Mouse (Mus musculus): ENCODE results near the gene Hpse. TPM values are rescaled to one million over a fixed set of nuclear protein-coding genes. Genes with fewer than 3 reads are reported as not detected.

The Hpse gene
- polyA plus RNA-seq (2012; rRNA removed) (1.2 and 1.4 TPM in 2 replicates), polyA plus RNA-seq (2014; fragmentation: Nextera tagmentation; extraction: Ambion mirVana) (1.5 and 1.9 TPM in 2 replicates)

GRCm38 (mm10) chr5:100719235-100720088 lies at the start of gene Hpse:
TSS of gene Hpse (minus strand) at chr5:100719716.
- Histone ChIP-seq H3K27ac (no peak within 1 kb of the TSS), H3K27me3 (ENCODE audit: control insufficient read depth, insufficient read depth, low read length) (peaks cover 7% of the 10 kb centered on the region), H3K4me2 (ENCODE audit: low read depth) (peak within 1 kb of the TSS; percentile 54), H3K9ac (replicated peaks) (no peak within 1 kb of the TSS), H3K4me3 (ENCODE audit: insufficient read depth in 1 of 2, low read depth in 2 of 2, low read length in 2 of 2) (peak within 1 kb of the TSS; percentile 31 to 43), H3K9me3 (ENCODE audit: control insufficient read depth, low read length) (no peaks in the 10 kb centered on the region), H3K36me3 (replicated peaks; ENCODE audit: control insufficient read depth, insufficient read depth, low read depth) (no peaks in the 10 kb centered on the region), H3K4me1 (replicated peaks; ENCODE audit: control insufficient read depth in 2 of 2, insufficient read depth in 2 of 2, low read length in 1 of 2) (no peaks in the 10 kb centered on the region)
- 0 out of 2 replicates have a peak, but pooled peaks have one; percentile 31 for ATAC-seq (ENCODE audit: insufficient read depth)
- TF ChIP-seq EP300 (IDR thresholded peaks at IDR 0.05; ENCODE audit: low read depth), result no peak
- 2% methylated on average over 52 of the region's 56 CpGs for WGBS (ENCODE audit: insufficient replicate concordance)
- no peak for DNase-seq (ENCODE audit: low read depth in 3 of 3, low spot score in 3 of 3)

- H3K4me2 ChIP-seq (ENCODE audit: low read depth), result no peak overlapping the region
- DNase-seq (ENCODE audit: low read depth in 3 of 3, low spot score in 3 of 3) (no peak), ATAC-seq (ENCODE audit: insufficient read depth) (no peak)
- H3K36me3 ChIP-seq (replicated peaks; ENCODE audit: control insufficient read depth, insufficient read depth, low read depth), result peaks cover 58% of the 10 kb centered on the region
- no peaks in the 10 kb centered on the region for H3K27me3 ChIP-seq (ENCODE audit: control insufficient read depth, insufficient read depth, low read length)
- WGBS (ENCODE audit: insufficient replicate concordance), result 91% methylated on average over 7 of the region's 7 CpGs
- TF ChIP-seq EP300 (IDR thresholded peaks at IDR 0.05; ENCODE audit: low read depth) (no peak), CTCF (IDR thresholded peaks at IDR 0.05; ENCODE audit: low read depth) (no peak)
- H3K4me1 ChIP-seq (replicated peaks; ENCODE audit: control insufficient read depth in 2 of 2, insufficient read depth in 2 of 2, low read length in 1 of 2), result no peaks in the 10 kb centered on the region
- no peak overlapping the region for H3K4me3 ChIP-seq (ENCODE audit: insufficient read depth in 1 of 2, low read depth in 2 of 2, low read length in 2 of 2)
- no peak overlapping the region for H3K9ac ChIP-seq (replicated peaks)
- no peaks in the 10 kb centered on the region for H3K9me3 ChIP-seq (ENCODE audit: control insufficient read depth, low read length)
- no peak overlapping the region for H3K27ac ChIP-seq
Measured at GRCm38 (mm10) chr5:100766026-100766425, 46.5 kb upstream of the Hpse start.

DNA sequence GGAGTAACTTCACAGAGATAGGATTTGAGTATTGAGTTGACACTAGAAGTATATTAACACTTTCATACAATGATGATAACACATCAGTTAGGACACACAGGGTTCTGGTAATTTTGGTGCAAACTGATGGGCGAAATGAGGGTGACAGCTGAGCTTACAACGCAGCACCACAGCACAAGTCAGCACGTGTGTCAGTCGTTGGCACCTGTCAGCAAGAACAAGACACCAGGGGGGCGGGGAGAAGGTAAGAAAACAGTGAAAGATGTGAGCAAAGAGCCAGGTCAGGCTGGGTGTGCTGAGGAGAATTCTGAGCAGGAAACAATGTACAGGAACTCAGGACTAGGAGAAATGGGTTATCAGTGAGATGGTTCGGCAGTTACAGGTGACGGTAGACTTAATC lies 42.2 kb upstream of the Hpse start:
- no peak for TF ChIP-seq CTCF (IDR thresholded peaks at IDR 0.05; ENCODE audit: low read depth)
- no peak for TF ChIP-seq EP300 (IDR thresholded peaks at IDR 0.05; ENCODE audit: low read depth)
- no peak for DNase-seq (ENCODE audit: low read depth in 3 of 3, low spot score in 3 of 3)
- H3K4me2 ChIP-seq (ENCODE audit: low read depth), result no peak overlapping the region
- no peak overlapping the region for H3K9ac ChIP-seq (replicated peaks)
- H3K36me3 ChIP-seq (replicated peaks; ENCODE audit: control insufficient read depth, insufficient read depth, low read depth), result peaks cover 24% of the 10 kb centered on the region
- ATAC-seq (ENCODE audit: insufficient read depth), result no peak
- 84% methylated on average over 7 of the region's 7 CpGs for WGBS (ENCODE audit: insufficient replicate concordance)
- no peaks in the 10 kb centered on the region for H3K4me1 ChIP-seq (replicated peaks; ENCODE audit: control insufficient read depth in 2 of 2, insufficient read depth in 2 of 2, low read length in 1 of 2)
- H3K27ac ChIP-seq, result no peak overlapping the region
- no peaks in the 10 kb centered on the region for H3K27me3 ChIP-seq (ENCODE audit: control insufficient read depth, insufficient read depth, low read length)
- H3K9me3 ChIP-seq (ENCODE audit: control insufficient read depth, low read length), result no peaks in the 10 kb centered on the region
- H3K4me3 ChIP-seq (ENCODE audit: insufficient read depth in 1 of 2, low read depth in 2 of 2, low read length in 2 of 2), result no peak overlapping the region

- Histone ChIP-seq H3K4me2 (ENCODE audit: low read depth) (no peak overlapping the region), H3K27ac (no peak overlapping the region), H3K9me3 (ENCODE audit: control insufficient read depth, low read length) (no peaks in the 10 kb centered on the region), H3K4me1 (replicated peaks; ENCODE audit: control insufficient read depth in 2 of 2, insufficient read depth in 2 of 2, low read length in 1 of 2) (no peaks in the 10 kb centered on the region), H3K9ac (replicated peaks) (no peak overlapping the region), H3K27me3 (ENCODE audit: control insufficient read depth, insufficient read depth, low read length) (no peaks in the 10 kb centered on the region), H3K4me3 (ENCODE audit: insufficient read depth in 1 of 2, low read depth in 2 of 2, low read length in 2 of 2) (no peak overlapping the region), H3K36me3 (replicated peaks; ENCODE audit: control insufficient read depth, insufficient read depth, low read depth) (peaks cover 19% of the 10 kb centered on the region)
- no peak for TF ChIP-seq CTCF (IDR thresholded peaks at IDR 0.05; ENCODE audit: low read depth)
- no peak for TF ChIP-seq EP300 (IDR thresholded peaks at IDR 0.05; ENCODE audit: low read depth)
- ATAC-seq (ENCODE audit: insufficient read depth), result no peak
- 79% methylated on average over 10 of the region's 10 CpGs for WGBS (ENCODE audit: insufficient replicate concordance)
- DNase-seq (ENCODE audit: low read depth in 3 of 3, low spot score in 3 of 3), result no peak
Measured at GRCm38 (mm10) chr5:100760049-100760663, 40.6 kb upstream of the Hpse start.

GRCm38 (mm10) chr5:100758121-100758520 lies 38.6 kb upstream of the Hpse start:
- no peaks in the 10 kb centered on the region for H3K27me3 ChIP-seq (ENCODE audit: control insufficient read depth, insufficient read depth, low read length)
- DNase-seq (ENCODE audit: low read depth in 3 of 3, low spot score in 3 of 3) (no peak), ATAC-seq (ENCODE audit: insufficient read depth) (no peak)
- no peak overlapping the region for H3K4me3 ChIP-seq (ENCODE audit: insufficient read depth in 1 of 2, low read depth in 2 of 2, low read length in 2 of 2)
- H3K9ac ChIP-seq (replicated peaks), result no peak overlapping the region
- no peaks in the 10 kb centered on the region for H3K9me3 ChIP-seq (ENCODE audit: control insufficient read depth, low read length)
- H3K36me3 ChIP-seq (replicated peaks; ENCODE audit: control insufficient read depth, insufficient read depth, low read depth), result peaks cover 9% of the 10 kb centered on the region
- TF ChIP-seq CTCF (IDR thresholded peaks at IDR 0.05; ENCODE audit: low read depth) (no peak), EP300 (IDR thresholded peaks at IDR 0.05; ENCODE audit: low read depth) (no peak)
- no peak overlapping the region for H3K27ac ChIP-seq
- H3K4me2 ChIP-seq (ENCODE audit: low read depth), result no peak overlapping the region
- 81% methylated on average over 5 of the region's 5 CpGs for WGBS (ENCODE audit: insufficient replicate concordance)
- no peaks in the 10 kb centered on the region for H3K4me1 ChIP-seq (replicated peaks; ENCODE audit: control insufficient read depth in 2 of 2, insufficient read depth in 2 of 2, low read length in 1 of 2)

All from liver, embryonic 14.5 days (tissue).